Mouse (Mus musculus): ENCODE results near the gene Tbc1d2. TPM values are rescaled to one million over a fixed set of nuclear protein-coding genes. Genes with fewer than 3 reads are reported as not detected.
"Not testable (repeated sequence)": the region's sequence is repeated elsewhere in the genome, so short reads cannot be mapped to it uniquely, and the experiment has no call there.

Gene Tbc1d2
- polyA plus RNA-seq, 1 experiment from 2014 or later: 2.9 TPM

DNA sequence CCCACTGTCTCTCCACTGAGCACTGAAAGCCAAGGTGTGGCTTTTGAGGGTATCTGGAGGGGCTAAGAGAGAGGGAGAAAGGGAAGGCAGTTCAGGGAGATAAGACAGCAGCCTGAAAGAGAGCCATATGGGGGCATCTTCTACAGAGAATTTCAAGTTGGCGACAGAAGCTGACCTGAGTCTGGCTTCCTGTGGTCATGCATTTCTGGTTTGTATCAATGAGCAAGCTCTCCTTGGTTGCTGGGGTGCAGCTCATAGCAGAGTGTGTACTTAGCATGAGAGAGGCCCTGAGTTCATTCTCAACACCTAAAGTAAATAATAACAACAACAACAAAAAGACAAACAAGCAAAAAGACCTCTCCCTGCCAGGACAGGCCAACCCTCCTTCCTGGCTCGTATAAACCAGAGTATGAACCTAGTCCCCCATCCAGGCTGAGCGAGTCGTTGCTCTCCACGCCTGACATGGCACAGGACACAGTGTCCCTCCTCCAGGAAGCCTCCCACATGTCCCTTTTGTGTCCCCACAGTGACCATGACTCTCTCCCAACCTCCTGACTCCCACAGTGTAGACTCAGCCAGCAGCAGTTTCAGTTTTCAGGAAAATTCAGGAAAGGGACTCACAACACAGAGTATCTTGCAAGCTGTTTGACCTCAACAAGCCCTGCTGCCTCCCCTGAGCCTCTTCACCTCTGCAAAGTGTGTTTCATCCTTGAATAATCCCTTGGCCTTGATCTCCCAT, 59.9 kb downstream of the Tbc1d2 start:
- no peak overlapping the region for H3K9ac ChIP-seq
- H3K9me3 ChIP-seq (replicated peaks): no peaks in the 10 kb centered on the region
- H3K27me3 ChIP-seq: no peaks in the 10 kb centered on the region
- H3K4me2 ChIP-seq (replicated peaks): no peak overlapping the region
- no peaks in the 10 kb centered on the region for H3K36me3 ChIP-seq
- no peak for ATAC-seq (ENCODE audit: insufficient number of reproducible peaks, low FRiP score, low TSS enrichment, low read depth)
- H3K4me3 ChIP-seq (replicated peaks): no peak overlapping the region
- 73% methylated on average over 5 of the region's 5 CpGs for WGBS
- H3K4me1 ChIP-seq: no peaks in the 10 kb centered on the region
- H3K27ac ChIP-seq (replicated peaks): no peak overlapping the region

DNA sequence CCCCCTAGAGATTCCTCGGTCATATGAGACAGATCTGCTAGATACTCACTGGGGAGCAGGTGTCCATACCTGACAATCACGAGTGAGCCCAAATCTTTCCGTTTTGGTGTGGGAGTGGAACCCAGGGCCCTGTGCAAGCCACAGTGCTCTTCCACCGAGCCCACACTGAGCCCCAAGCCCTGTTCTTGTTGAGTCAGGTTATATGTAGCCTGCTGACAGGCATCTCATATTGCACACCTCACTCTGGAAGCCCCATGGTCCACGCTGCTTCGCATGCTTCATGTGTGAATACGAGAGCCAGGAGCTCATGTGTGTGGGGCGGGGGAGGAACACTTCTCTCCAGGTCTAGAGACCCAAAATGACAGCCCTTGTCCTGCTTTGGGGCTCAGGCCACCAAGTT, 60.9 kb downstream of the Tbc1d2 start:
- no peaks in the 10 kb centered on the region for H3K4me1 ChIP-seq
- no peak for ATAC-seq (ENCODE audit: insufficient number of reproducible peaks, low FRiP score, low TSS enrichment, low read depth)
- no peak overlapping the region for H3K9ac ChIP-seq
- no peaks in the 10 kb centered on the region for H3K36me3 ChIP-seq
- WGBS: 71% methylated on average over 8 of the region's 8 CpGs
- H3K4me3 ChIP-seq (replicated peaks): no peak overlapping the region
- H3K4me2 ChIP-seq (replicated peaks): no peak overlapping the region
- H3K27ac ChIP-seq (replicated peaks): no peak overlapping the region
- H3K9me3 ChIP-seq (replicated peaks): no peaks in the 10 kb centered on the region
- H3K27me3 ChIP-seq: no peaks in the 10 kb centered on the region

DNA sequence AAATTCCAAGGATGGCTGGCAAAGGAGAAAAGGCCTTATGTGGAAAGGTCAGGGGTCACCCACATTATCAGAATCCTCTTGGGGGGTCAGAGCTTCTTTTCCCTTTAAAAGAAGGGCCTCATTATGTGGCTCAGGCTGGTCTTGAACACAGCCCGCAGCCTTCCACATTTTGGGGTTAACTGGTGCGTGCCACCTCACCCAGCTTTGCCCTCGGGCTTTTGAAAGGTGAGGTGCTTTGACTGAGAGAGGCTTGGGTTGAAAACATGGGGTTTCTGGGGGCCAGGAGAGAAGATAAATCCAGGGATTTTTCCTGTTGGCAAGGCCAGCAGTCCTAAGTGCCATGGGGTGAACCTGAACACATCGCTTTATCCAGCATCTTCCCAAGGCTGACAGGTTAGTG, 63.5 kb downstream of the Tbc1d2 start:
- Histone ChIP-seq H3K4me1 (no peaks in the 10 kb centered on the region), H3K27me3 (no peaks in the 10 kb centered on the region), H3K9ac (no peak overlapping the region), H3K9me3 (replicated peaks) (no peaks in the 10 kb centered on the region), H3K27ac (replicated peaks) (no peak overlapping the region), H3K36me3 (no peaks in the 10 kb centered on the region), H3K4me2 (replicated peaks) (no peak overlapping the region), H3K4me3 (replicated peaks) (no peak overlapping the region)
- ATAC-seq (ENCODE audit: insufficient number of reproducible peaks, low FRiP score, low TSS enrichment, low read depth): no peak
- WGBS: 55% methylated on average over 4 of the region's 4 CpGs

DNA sequence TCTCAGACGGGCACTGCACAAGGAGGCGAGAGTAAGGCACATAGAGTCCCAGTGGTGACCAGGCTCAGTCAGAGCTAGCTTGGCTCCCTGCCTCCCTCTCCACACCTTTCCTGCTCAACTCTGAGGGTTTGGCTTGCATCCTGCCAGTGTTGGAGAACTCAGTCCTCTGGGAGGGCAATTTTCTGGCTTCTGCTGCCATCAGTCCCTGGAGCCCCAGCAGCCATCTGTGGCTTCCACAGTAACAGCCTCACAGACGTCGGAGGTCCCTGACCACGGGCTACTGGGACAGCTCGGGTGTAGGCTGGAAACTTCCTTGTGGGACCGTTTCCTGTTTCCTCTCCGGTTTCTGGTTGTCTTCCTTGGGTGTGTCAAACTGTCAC, 64.2 kb downstream of the Tbc1d2 start:
- 55% methylated on average over 8 of the region's 8 CpGs for WGBS
- H3K9me3 ChIP-seq (replicated peaks): no peaks in the 10 kb centered on the region; the same call in 1 of the 2 replicates
- no peak for ATAC-seq (ENCODE audit: insufficient number of reproducible peaks, low FRiP score, low TSS enrichment, low read depth)
- no peaks in the 10 kb centered on the region for H3K4me1 ChIP-seq
- H3K27me3 ChIP-seq: no peaks in the 10 kb centered on the region
- H3K4me2 ChIP-seq (replicated peaks): no peak overlapping the region
- no peak overlapping the region for H3K9ac ChIP-seq
- H3K4me3 ChIP-seq (replicated peaks): no peak overlapping the region
- no peak overlapping the region for H3K27ac ChIP-seq (replicated peaks)
- no peaks in the 10 kb centered on the region for H3K36me3 ChIP-seq

DNA sequence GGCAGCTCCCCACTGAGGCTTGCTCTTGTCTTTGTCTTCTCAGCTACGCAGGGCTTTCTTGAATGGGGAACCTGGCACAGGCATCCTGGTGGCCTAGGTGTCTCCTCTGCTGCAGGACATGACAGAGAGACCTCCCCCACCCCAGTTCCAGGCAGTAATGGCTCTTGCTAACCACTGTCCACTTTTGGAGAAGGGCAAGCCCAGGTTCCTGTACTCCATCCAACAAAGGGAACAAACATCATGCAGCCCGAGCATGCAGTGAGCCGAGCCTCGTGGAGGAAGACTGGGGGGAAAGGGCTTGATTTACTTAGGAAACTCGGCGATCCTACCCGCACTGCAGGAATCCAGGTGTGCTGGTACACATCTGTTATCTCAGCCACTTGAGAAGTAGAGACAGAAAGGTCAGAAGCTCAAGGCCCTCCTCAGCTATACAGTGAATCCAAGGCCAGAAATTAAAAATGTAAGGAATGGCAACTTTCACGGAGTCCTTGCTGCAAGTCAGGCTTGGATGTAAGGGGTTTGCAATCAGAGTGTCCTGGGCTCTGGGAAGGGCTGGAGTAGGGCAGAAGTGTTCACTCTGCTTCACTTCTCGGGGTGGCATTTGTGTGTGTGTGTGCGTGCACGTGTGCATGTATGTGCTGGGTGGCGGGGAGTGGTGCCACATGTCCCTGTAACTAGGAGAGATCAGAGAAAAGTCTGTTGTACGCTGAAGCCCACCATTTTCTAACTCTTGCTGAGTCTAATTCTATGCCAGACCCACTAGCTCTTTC, 64.8 kb downstream of the Tbc1d2 start:
- Histone ChIP-seq H3K27ac (replicated peaks) (no peak overlapping the region), H3K4me2 (replicated peaks) (no peak overlapping the region), H3K9ac (no peak overlapping the region), H3K36me3 (no peaks in the 10 kb centered on the region), H3K9me3 (replicated peaks) (no peaks in the 10 kb centered on the region; the same call in 1 of the 2 replicates), H3K27me3 (no peaks in the 10 kb centered on the region), H3K4me1 (no peaks in the 10 kb centered on the region), H3K4me3 (replicated peaks) (no peak overlapping the region)
- ATAC-seq (ENCODE audit: insufficient number of reproducible peaks, low FRiP score, low TSS enrichment, low read depth): no peak
- 78% methylated on average over 13 of the region's 13 CpGs for WGBS

DNA sequence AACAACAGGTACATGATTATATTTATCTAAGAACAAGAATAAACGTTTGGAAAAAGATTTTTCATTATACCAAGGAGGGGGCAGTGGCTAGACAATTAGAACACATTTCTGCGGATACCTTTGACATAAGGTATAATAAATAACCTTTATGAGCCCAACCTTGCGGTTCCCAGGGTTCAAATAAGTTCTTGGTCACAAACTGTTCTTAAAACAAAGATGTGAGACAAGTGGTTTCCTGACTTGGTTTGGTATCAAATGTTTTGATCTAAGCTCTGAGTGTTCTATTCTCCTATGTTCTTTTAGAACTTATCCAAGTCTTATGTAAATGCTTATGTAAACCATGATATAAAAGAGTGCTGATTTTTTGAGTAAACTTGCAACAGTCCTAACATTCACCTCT, 65.5 kb downstream of the Tbc1d2 start:
- not testable (repeated sequence) for ATAC-seq (ENCODE audit: insufficient number of reproducible peaks, low FRiP score, low TSS enrichment, low read depth); H3K27ac ChIP-seq (replicated peaks); H3K27me3 ChIP-seq; H3K9ac ChIP-seq; H3K4me1 ChIP-seq; H3K9me3 ChIP-seq (replicated peaks); H3K4me2 ChIP-seq (replicated peaks); H3K4me3 ChIP-seq (replicated peaks); H3K36me3 ChIP-seq
- 78% methylated on average over 3 of the region's 3 CpGs for WGBS

DNA sequence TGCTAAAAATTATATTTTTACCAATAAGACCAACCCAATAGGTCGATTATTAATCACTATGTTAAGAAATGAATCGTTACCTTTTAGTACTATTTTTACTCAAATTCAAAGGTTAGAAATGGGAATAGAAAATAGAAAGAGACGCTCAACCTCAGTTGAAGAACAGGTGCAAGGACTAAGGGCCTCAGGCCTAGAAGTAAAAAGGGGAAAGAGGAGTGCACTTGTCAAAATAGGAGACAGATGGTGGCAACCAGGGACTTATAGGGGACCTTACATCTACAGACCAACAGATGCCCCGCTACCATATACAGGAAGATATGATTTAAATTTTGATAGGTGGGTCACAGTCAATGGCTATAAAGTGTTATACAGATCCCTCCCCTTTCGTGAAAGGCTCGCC, 65.9 kb downstream of the Tbc1d2 start:
- WGBS: 89% methylated on average over 2 of the region's 6 CpGs
- not testable (repeated sequence) for H3K36me3 ChIP-seq; H3K27me3 ChIP-seq; H3K9ac ChIP-seq; H3K4me1 ChIP-seq; ATAC-seq (ENCODE audit: insufficient number of reproducible peaks, low FRiP score, low TSS enrichment, low read depth); H3K4me3 ChIP-seq (replicated peaks); H3K4me2 ChIP-seq (replicated peaks); H3K9me3 ChIP-seq (replicated peaks); H3K27ac ChIP-seq (replicated peaks)

DNA sequence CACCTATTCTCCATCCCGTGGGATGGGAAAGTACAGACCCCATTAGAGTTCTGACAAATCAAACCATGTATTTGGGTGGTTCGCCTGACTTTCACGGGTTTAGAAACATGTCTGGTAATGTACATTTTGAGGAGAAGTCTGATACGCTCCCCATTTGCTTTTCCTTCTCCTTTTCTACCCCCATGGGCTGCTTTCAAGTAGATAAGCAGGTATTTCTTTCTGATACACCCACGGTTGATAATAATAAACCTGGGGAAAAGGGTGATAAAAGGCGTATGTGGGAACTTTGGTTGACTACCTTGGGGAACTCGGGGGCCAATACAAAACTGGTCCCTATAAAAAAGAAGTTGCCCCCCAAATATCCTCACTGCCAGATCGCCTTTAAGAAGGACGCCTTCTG, 68.0 kb downstream of the Tbc1d2 start:
- 83% methylated on average over 9 of the region's 9 CpGs for WGBS
- H3K9me3 ChIP-seq (replicated peaks); ATAC-seq (ENCODE audit: insufficient number of reproducible peaks, low FRiP score, low TSS enrichment, low read depth): not testable (repeated sequence)

DNA sequence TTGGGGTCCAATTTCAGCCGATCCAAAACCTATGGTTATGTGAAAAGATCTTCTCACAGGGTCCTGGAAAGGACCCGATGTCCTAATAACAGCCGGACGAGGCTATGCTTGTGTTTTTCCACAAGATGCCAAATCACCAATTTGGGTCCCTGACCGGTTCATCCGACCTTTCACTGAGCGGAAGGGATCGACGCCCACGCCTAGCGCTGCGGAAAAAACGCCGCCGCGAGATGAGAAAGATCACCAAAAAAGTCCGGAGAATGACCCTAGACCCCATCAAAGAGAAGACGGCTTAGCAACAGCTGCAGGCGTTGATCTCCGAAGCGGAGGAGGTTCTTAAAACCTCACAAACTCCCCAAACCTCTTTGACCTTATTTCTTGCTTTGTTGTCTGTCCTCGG, 68.4 kb downstream of the Tbc1d2 start:
- H3K9ac ChIP-seq; ATAC-seq (ENCODE audit: insufficient number of reproducible peaks, low FRiP score, low TSS enrichment, low read depth); H3K4me2 ChIP-seq (replicated peaks); H3K27ac ChIP-seq (replicated peaks); H3K36me3 ChIP-seq; H3K4me3 ChIP-seq (replicated peaks); H3K27me3 ChIP-seq; H3K4me1 ChIP-seq; H3K9me3 ChIP-seq (replicated peaks): not testable (repeated sequence)
- 89% methylated on average over 22 of the region's 22 CpGs for WGBS

More for the DNA sequence above, 68.0 kb downstream of the Tbc1d2 start:
- not testable (repeated sequence) for H3K36me3 ChIP-seq; H3K4me2 ChIP-seq (replicated peaks); H3K27ac ChIP-seq (replicated peaks); H3K9ac ChIP-seq; H3K4me3 ChIP-seq (replicated peaks); H3K27me3 ChIP-seq; H3K4me1 ChIP-seq

DNA sequence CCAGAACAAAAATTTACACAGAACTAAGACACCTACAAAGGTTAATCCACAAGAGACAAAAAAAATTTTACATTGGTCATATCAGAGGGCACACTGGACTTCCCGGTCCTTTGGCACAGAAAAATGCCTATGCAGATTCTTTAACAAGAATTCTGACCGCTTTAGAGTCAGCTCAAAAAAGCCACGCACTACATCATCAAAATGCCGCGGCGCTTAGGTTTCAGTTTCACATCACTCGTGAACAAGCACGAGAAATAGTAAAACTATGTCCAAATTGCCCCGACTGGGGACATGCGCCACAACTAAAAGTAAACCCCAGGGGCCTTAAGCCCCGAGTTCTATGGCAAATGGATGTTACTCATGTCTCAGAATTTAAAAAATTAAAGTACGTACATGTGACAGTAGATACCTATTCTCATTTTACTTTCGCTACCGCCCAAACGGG, 69.2 kb downstream of the Tbc1d2 start:
- H3K4me2 ChIP-seq (replicated peaks); H3K27ac ChIP-seq (replicated peaks); H3K36me3 ChIP-seq; H3K27me3 ChIP-seq; H3K4me3 ChIP-seq (replicated peaks); ATAC-seq (ENCODE audit: insufficient number of reproducible peaks, low FRiP score, low TSS enrichment, low read depth); H3K9ac ChIP-seq; H3K4me1 ChIP-seq; H3K9me3 ChIP-seq (replicated peaks): not testable (repeated sequence)
- 86% methylated on average over 15 of the region's 15 CpGs for WGBS

DNA sequence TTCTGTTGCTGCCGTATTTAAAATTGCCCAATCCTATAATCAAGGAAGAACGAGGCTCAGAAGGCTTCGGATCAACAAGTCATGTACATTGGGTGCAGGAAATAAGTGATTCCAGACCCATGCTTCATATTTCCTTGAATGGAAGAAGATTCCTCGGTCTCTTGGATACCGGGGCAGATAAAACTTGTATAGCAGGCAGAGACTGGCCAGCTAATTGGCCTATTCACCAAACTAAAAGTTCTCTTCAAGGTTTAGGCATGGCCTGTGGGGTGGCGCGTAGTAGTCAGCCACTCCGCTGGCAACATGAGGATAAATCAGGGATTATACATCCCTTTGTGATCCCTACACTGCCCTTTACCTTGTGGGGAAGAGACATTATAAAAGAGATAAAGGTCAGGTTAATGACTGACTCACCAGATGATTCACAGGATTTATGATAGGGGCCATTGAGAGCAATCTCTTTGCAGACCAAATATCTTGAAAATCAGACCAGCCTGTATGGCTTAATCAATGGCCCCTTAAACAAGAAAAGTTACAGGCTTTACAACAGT, 71.1 kb downstream of the Tbc1d2 start:
- not testable (repeated sequence) for ATAC-seq (ENCODE audit: insufficient number of reproducible peaks, low FRiP score, low TSS enrichment, low read depth); H3K27ac ChIP-seq (replicated peaks); H3K9me3 ChIP-seq (replicated peaks); H3K27me3 ChIP-seq; H3K4me3 ChIP-seq (replicated peaks); H3K4me1 ChIP-seq; H3K36me3 ChIP-seq; H3K4me2 ChIP-seq (replicated peaks); H3K9ac ChIP-seq
- WGBS: 88% methylated on average over 8 of the region's 8 CpGs
